Mouse (Mus musculus) MEL (cell line): Measurements from ENCODE around the gene Ttll11.

Experiments used
- CTCF ChIP-seq, 3 experiments: IDR thresholded peaks in 2 of 3; conservative IDR thresholded peaks in 1 of 3; 2 replicates each; pipeline ENCODE4 v1.5.1; 2011 to 2012; ENCODE audit warnings: low read length in 3 of 3, low read depth in 2 of 3, mild to moderate bottlenecking in 2 of 3, improper control_type of control experiment in 1 of 3, inconsistent platforms in 1 of 3, mixed read lengths in 1 of 3, moderate library complexity in 1 of 3; ENCODE audit not compliant: control insufficient read depth in 1 of 3, insufficient read depth in 1 of 3, poor library complexity in 1 of 3, severe bottlenecking in 1 of 3
- EP300 ChIP-seq, 2 experiments: IDR thresholded peaks; 2 replicates each; pipeline ENCODE4 v1.6.1; 2011; ENCODE audit warnings: improper control_type of control experiment in 2 of 2, low read length in 2 of 2, low read depth in 1 of 2, mild to moderate bottlenecking in 1 of 2
- GABPA ChIP-seq: IDR thresholded peaks from 2 replicates; pipeline ENCODE4 v1.6.1; 2012; ENCODE audit warnings: low read depth, mild to moderate bottlenecking, inconsistent platforms, low read length, improper control_type of control experiment, moderate library complexity
- HCFC1 ChIP-seq: IDR thresholded peaks from 2 replicates; pipeline ENCODE4 v1.6.1; 2012; ENCODE audit warnings: low read depth, mild to moderate bottlenecking, inconsistent platforms, low read length, improper control_type of control experiment, moderate library complexity
- MAFK ChIP-seq: IDR thresholded peaks from 2 replicates; pipeline ENCODE4 v1.6.1; 2011; ENCODE audit warnings: low read depth, mild to moderate bottlenecking, low read length, improper control_type of control experiment, borderline replicate concordance
- MAX ChIP-seq: IDR thresholded peaks from 2 replicates; pipeline ENCODE4 v1.6.1; 2011; ENCODE audit warnings: low read length, improper control_type of control experiment
- MAZ ChIP-seq: IDR thresholded peaks from 2 replicates; pipeline ENCODE4 v1.6.1; 2012; ENCODE audit warnings: low read depth, mild to moderate bottlenecking, inconsistent platforms, low read length, improper control_type of control experiment
- MYC ChIP-seq: IDR thresholded peaks from 2 replicates; pipeline ENCODE4 v1.6.1; 2011; ENCODE audit warnings: low read depth, mild to moderate bottlenecking, low read length, improper control_type of control experiment, moderate library complexity
- NELFE ChIP-seq: IDR thresholded peaks from 2 replicates; pipeline ENCODE4 v1.6.1; 2011; ENCODE audit warnings: low read depth, low read length, improper control_type of control experiment
- POLR2A ChIP-seq, 2 experiments: IDR thresholded peaks; 2 replicates each; pipeline ENCODE4 v1.6.1; 2011 to 2012; ENCODE audit warnings: low read length in 2 of 2, mild to moderate bottlenecking in 2 of 2, control low read depth in 1 of 2, improper control_type of control experiment in 1 of 2, low read depth in 1 of 2, moderate library complexity in 1 of 2; ENCODE audit not compliant: control insufficient read depth in 1 of 2, insufficient read depth in 1 of 2, poor library complexity in 1 of 2
- USF1 ChIP-seq: IDR thresholded peaks from 2 replicates; pipeline ENCODE4 v1.6.1; 2014; ENCODE audit warnings: low read depth, mild to moderate bottlenecking, inconsistent platforms, low read length, improper control_type of control experiment, moderate library complexity
- USF2 ChIP-seq, 2 experiments: IDR thresholded peaks; 2 replicates each; pipeline ENCODE4 v1.6.1; 2011 to 2012; ENCODE audit warnings: improper control_type of control experiment in 2 of 2, low read length in 2 of 2, borderline replicate concordance in 1 of 2, inconsistent platforms in 1 of 2, low read depth in 1 of 2, mild to moderate bottlenecking in 1 of 2; ENCODE audit not compliant: insufficient read depth in 1 of 2
- ZKSCAN1 ChIP-seq: IDR thresholded peaks from 2 replicates; pipeline ENCODE4 v1.6.1; 2012; ENCODE audit warnings: low read depth, mild to moderate bottlenecking, inconsistent platforms, low read length, improper control_type of control experiment, moderate library complexity

- no peak for TF ChIP-seq CTCF (IDR thresholded peaks at IDR 0.05 in 2 of 3, conservative IDR thresholded peaks at IDR 0.05 in 1 of 3; ENCODE audit: control insufficient read depth in 1 of 3, insufficient read depth in 1 of 3, low read depth in 2 of 3, low read length in 3 of 3, poor library complexity in 1 of 3, severe bottlenecking in 1 of 3)
- TF ChIP-seq MAFK: no peak
- TF ChIP-seq HCFC1: no peak
- no peak for TF ChIP-seq POLR2A (IDR thresholded peaks at IDR 0.05; ENCODE audit: control insufficient read depth in 1 of 2, insufficient read depth in 1 of 2, low read depth in 1 of 2, low read length in 2 of 2, poor library complexity in 1 of 2)
- TF ChIP-seq MAX: no peak
- no peak for TF ChIP-seq NELFE
- no peak for TF ChIP-seq EP300 (IDR thresholded peaks at IDR 0.05; ENCODE audit: low read depth in 1 of 2, low read length in 2 of 2)
- no peak for TF ChIP-seq GABPA
- TF ChIP-seq USF2 (IDR thresholded peaks at IDR 0.05; ENCODE audit: borderline replicate concordance in 1 of 2, insufficient read depth in 1 of 2, low read depth in 1 of 2, low read length in 2 of 2): no peak
- no peak for TF ChIP-seq ZKSCAN1
- TF ChIP-seq MAZ: no peak
- TF ChIP-seq USF1: no peak
- no peak for TF ChIP-seq MYC
Measured at GRCm38 (mm10) chr2:35852164-35852509, 127.6 kb downstream of the Ttll11 start.
